Mouse (Mus musculus) megakaryocyte, embryonic 14.5 days (primary cell): ENCODE results near the gene Lyz1.

Experiments used
- FLI1 ChIP-seq: IDR thresholded peaks from 2 replicates; pipeline ENCODE4 v1.6.1; 2012; ENCODE audit warnings: low read length, inconsistent platforms, mixed read lengths
- GATA1 ChIP-seq: IDR thresholded peaks from 3 replicates; pipeline ENCODE4 v1.6.1; 2012; ENCODE audit warnings: mixed read lengths, low read length, inconsistent platforms, borderline replicate concordance

DNA sequence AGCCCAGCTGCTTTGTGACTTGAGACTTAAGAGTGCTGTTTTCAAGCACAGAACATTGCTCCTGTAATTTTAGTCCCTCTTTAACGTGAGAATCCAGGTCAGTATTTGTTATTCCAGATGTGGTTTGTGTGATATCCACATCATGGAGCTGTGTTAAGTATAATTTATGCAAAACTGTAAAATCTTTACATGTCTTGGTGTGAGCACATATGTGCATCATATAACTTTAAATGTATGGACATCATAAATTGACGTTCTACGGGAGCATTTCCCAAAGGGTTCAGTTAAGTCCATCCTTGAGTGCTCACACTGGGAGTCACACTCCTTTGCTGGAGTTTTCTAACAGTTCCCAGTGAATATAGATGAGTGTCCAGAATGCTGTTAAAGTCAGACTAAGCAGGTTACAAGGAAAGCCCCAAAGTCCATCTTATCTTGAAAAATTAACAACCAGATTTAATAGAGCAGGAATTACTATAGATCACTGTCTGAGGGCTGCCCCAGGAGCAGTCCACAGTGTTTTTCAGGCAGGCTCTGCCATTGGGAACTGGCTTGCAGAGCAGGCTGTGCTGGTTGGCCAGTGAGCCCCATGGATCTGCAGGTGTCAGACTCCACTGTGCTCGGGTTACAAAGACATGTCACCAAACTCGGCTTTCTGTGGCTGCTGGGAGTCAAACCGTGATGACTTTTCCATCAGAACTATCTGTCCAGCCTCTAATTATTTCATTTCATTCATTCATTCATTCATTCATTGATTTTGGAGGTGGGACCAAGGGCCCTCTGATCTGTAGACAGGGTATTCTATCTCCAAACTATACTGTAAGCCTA is 2.4 kb downstream of the Lyz1 start:
- TF ChIP-seq GATA1 (no peak), FLI1 (no peak)
